Mouse (Mus musculus): ENCODE measurements at regions not wholly inside any gene's neighbourhood (a gene's known extent, or its start where the extent isn't known, plus 50 kb on each side); places are given as distances from the start of the nearest gene placed in this dataset.

DNA sequence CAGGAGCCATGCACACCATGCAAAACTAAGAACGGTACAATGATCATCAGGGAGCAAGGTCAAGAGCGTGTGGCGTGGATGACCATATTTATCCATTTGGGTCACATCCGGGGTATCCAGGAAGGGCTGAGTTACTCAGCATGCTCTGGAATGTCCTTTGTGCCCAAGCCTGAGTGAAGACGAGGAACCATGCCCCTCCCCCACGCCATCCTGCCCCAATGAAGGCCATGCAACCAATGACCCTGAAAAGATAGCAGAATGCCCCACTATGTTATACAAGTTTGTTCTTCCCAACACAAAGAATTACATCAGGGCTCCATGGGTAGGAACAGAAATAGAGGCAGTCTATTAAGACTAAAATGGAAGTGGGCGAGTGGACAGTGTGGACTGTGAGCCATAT lies 375.8 kb downstream of the Tbc1d22a start:
- TF ChIP-seq CTCF (IDR thresholded peaks at IDR 0.05; ENCODE audit: borderline replicate concordance, insufficient read depth, low read length), result no peak
- TF ChIP-seq POLR2A (IDR thresholded peaks at IDR 0.05; ENCODE audit: low read depth, low read length), result no peak
